Mouse (Mus musculus) right cerebral cortex, postnatal 25 days (tissue): ENCODE results near the gene Dynlt1a.
A peak's percentile ranks its signal among the peaks of the same experiment; 100 is the strongest.
"Not testable (repeated sequence)": the region's sequence is repeated elsewhere in the genome, so short reads cannot be mapped to it uniquely, and the experiment has no call there.

ENCODE experiments used
- DNase-seq: peaks from one replicate; pipeline ENCODE4 v3.0.0; 2022

Dynlt1a gene

GRCm38 (mm10) chr17:6317339-6317985 is at the start of gene Dynlt1a:
Gene Dynlt1a (minus strand): TSS chr17:6317500.
- peak; percentile 92 for DNase-seq

GRCm38 (mm10) chr17:6355256-6355655 is 38.0 kb upstream of the Dynlt1a start:
- DNase-seq = not testable (repeated sequence)

GRCm38 (mm10) chr17:6342606-6343294 is 25.4 kb upstream of the Dynlt1a start:
- not testable (repeated sequence) for DNase-seq

- not testable (repeated sequence) for DNase-seq
Observed at GRCm38 (mm10) chr17:6328997-6329396, 11.7 kb upstream of the Dynlt1a start.

GRCm38 (mm10) chr17:6327554-6327953 is 10.3 kb upstream of the Dynlt1a start:
- not testable (repeated sequence) for DNase-seq

GRCm38 (mm10) chr17:6325543-6325942 is 8.2 kb upstream of the Dynlt1a start:
- not testable (repeated sequence) for DNase-seq

- not testable (repeated sequence) for DNase-seq
Observed at GRCm38 (mm10) chr17:6325021-6325420, 7.7 kb upstream of the Dynlt1a start.

GRCm38 (mm10) chr17:6321778-6322101 is 4.4 kb upstream of the Dynlt1a start:
- not testable (repeated sequence) for DNase-seq

- not testable (repeated sequence) for DNase-seq
Observed at GRCm38 (mm10) chr17:6321081-6321777, 3.9 kb upstream of the Dynlt1a start.

- peak; percentile 64 for DNase-seq
Observed at GRCm38 (mm10) chr17:6316379-6317126, 747 bp downstream of the Dynlt1a start.

- DNase-seq = not testable (repeated sequence)
Observed at GRCm38 (mm10) chr17:6315706-6316105, 1.6 kb downstream of the Dynlt1a start.

GRCm38 (mm10) chr17:6314493-6314892 is 2.8 kb downstream of the Dynlt1a start:
- DNase-seq = not testable (repeated sequence)

GRCm38 (mm10) chr17:6312755-6313154 is 4.5 kb downstream of the Dynlt1a start:
- DNase-seq = not testable (repeated sequence)

GRCm38 (mm10) chr17:6311716-6312115 is 5.6 kb downstream of the Dynlt1a start:
- not testable (repeated sequence) for DNase-seq

GRCm38 (mm10) chr17:6306503-6306902 is 10.8 kb downstream of the Dynlt1a start:
- not testable (repeated sequence) for DNase-seq

GRCm38 (mm10) chr17:6305656-6306270 is 11.5 kb downstream of the Dynlt1a start:
- not testable (repeated sequence) for DNase-seq

GRCm38 (mm10) chr17:6304891-6305290 is 12.4 kb downstream of the Dynlt1a start:
- DNase-seq = not testable (repeated sequence)

GRCm38 (mm10) chr17:6300190-6300863 is 17.0 kb downstream of the Dynlt1a start:
- DNase-seq = not testable (repeated sequence)

- DNase-seq = not testable (repeated sequence)
Observed at GRCm38 (mm10) chr17:6297060-6297795, 20.1 kb downstream of the Dynlt1a start.

- DNase-seq = not testable (repeated sequence)
Observed at GRCm38 (mm10) chr17:6293882-6294281, 23.4 kb downstream of the Dynlt1a start.

- DNase-seq = not testable (repeated sequence)
Observed at GRCm38 (mm10) chr17:6289045-6289444, 28.3 kb downstream of the Dynlt1a start.
